Mouse (Mus musculus) lung, postnatal 0 days (tissue): Measurements from ENCODE around the gene Fgf9.

ENCODE experiments used
- CTCF ChIP-seq: IDR thresholded peaks from 2 replicates; pipeline ENCODE4 v1.5.1; 2016; ENCODE audit warnings: antibody characterized with exemption, mild to moderate bottlenecking
- EP300 ChIP-seq: IDR thresholded peaks from 2 replicates; pipeline ENCODE4 v1.6.1; 2016; ENCODE audit warnings: antibody characterized with exemption, mild to moderate bottlenecking, control low read depth

DNA sequence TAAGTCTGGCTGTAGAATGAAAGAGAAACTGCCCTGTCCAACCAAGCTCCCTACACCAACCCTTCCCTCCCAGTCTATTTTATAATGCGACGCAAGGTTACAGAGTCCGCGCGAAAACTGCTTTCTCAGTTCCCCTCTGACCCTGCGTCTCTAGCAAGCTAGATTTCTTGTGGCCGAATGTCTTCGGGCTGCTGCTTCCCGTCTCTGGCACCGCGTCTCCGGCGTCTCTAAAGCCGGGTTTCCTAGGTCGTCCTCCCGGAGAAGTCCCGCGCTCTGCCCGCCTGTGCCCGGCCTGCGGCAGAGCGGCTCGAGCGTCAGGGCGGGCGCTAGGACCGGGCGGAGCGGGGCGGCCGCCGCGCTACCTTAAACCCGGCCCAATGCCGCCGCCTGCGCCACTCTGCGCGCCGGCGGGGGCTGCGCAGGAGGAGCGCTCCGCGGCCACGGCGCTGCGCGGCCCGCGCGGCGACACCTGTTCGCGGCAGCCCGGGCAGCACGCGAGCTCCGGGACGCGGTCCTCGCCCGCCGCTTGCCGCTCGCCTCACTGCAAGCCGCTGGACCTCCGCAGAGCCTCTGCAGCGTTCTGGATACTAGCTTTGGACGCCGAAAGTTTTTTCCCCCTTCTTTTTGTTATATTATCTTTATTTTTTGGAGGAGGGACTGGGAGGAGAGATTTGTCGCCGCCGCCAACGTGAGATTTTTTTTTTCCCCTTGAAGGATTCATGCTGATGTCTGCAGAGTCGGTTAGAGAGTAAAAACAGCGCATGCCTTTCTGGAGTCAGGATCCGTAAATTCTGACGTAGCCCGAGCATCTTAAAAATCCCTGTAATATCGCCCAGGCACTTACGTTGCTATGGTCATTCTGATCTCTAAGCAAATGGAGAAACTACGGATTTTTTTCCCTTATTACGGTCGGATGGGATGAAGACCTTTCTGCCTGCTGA lies 1.8 kb downstream of the Fgf9 start:
- TF ChIP-seq CTCF, result no peak
- TF ChIP-seq EP300, result no peak
